18 mouse cellular contexts compared by ENCODE assay signal in genomic region chr4:85743427-85743826, GRCm38 (mm10).
"Had no signal": no experiment of that assay in that cellular context is flagged by ENCODE, and none has a peak within 500 bp of the region (broad histone marks: within the 10 kb centered on the region; RNA-seq: fewer than 3 reads in every experiment).

No protein-coding gene starts in this region.

- H3K27ac ChIP-seq: liver, embryonic 14.5 days; midbrain, embryonic 10.5 days; midbrain, embryonic 12.5 days; neural tube, embryonic 13.5 days; neural tube, embryonic 15.5 days; stomach, embryonic 15.5 days; stomach, postnatal 0 days had no signal

- ATAC-seq: midbrain, embryonic 16.5 days had no signal

- H3K36me3 ChIP-seq: midbrain, embryonic 10.5 days; midbrain, embryonic 12.5 days; neural tube, embryonic 13.5 days; neural tube, embryonic 15.5 days; stomach, embryonic 15.5 days had no signal

- H3K27me3 ChIP-seq: neural tube, embryonic 13.5 days; neural tube, embryonic 15.5 days; stomach, embryonic 15.5 days had no signal

- H3K4me1 ChIP-seq: neural tube, embryonic 15.5 days; stomach, embryonic 15.5 days had no signal

- H3K9ac ChIP-seq: liver, embryonic 14.5 days; lung, embryonic 14.5 days; midbrain, embryonic 12.5 days; neural tube, embryonic 13.5 days; neural tube, embryonic 15.5 days; stomach, embryonic 15.5 days had no signal

- H3K4me2 ChIP-seq: lung, embryonic 14.5 days; midbrain, embryonic 12.5 days; neural tube, embryonic 13.5 days; neural tube, embryonic 15.5 days; stomach, embryonic 15.5 days had no signal

- H3K4me3 ChIP-seq: midbrain, embryonic 10.5 days; midbrain, embryonic 12.5 days; myocyte; neural tube, embryonic 13.5 days; neural tube, embryonic 15.5 days; stomach, embryonic 15.5 days had no signal

- DNase-seq: lung, adult 18-20 months; lung, embryonic 14.5 days; lung, postnatal 10 days; lung, postnatal 36 days; midbrain, embryonic 14.5 days; right cerebral cortex, postnatal 14 days; thymus, adult 2 months; thymus, postnatal 25 days; thymus, postnatal 4 days had no signal

- H3K9me3 ChIP-seq: midbrain, embryonic 10.5 days; midbrain, embryonic 12.5 days; neural tube, embryonic 13.5 days; neural tube, embryonic 15.5 days; stomach, embryonic 15.5 days had no signal
